Mouse (Mus musculus) embryonic facial prominence, embryonic 11.5 days (tissue): ENCODE data around the gene Fhdc1. TPM values are rescaled to one million over a fixed set of nuclear protein-coding genes. Genes with fewer than 3 reads are reported as not detected.

Experiments
- ATAC-seq: fragments of 200-750 bp; cut with Nextera tagmentation; replicated peaks from 2 replicates; pipeline ENCODE4 v1.8.0; 2017; ENCODE audit warnings: low read depth; ENCODE audit not compliant: insufficient number of reproducible peaks, low FRiP score, low TSS enrichment
- DNase-seq: peaks from one replicate; pipeline ENCODE4 v3.0.0-alpha.2; 2015; ENCODE audit warnings: low spot score
- H3K27ac ChIP-seq: fragments of 300-500 bp; sonication (generic); replicated peaks from 2 replicates; pipeline ENCODE4 v1.5.1; 2014; ENCODE audit warnings: mild to moderate bottlenecking, low read depth, low read length, control low read depth
- H3K27me3 ChIP-seq: fragments of 300-500 bp; sonication (generic); 2 replicates; pipeline ENCODE4 v1.6.1; 2014; ENCODE audit warnings: mild to moderate bottlenecking, low read length, moderate library complexity, mixed read lengths; ENCODE audit not compliant: control insufficient read depth, insufficient read depth
- H3K36me3 ChIP-seq: fragments of 300-500 bp; sonication (generic); replicated peaks from 2 replicates; pipeline ENCODE4 v1.6.1; 2014; ENCODE audit warnings: low read depth, mild to moderate bottlenecking, low read length, moderate library complexity, mixed read lengths; ENCODE audit not compliant: control insufficient read depth, insufficient read depth
- H3K4me1 ChIP-seq: fragments of 300-500 bp; sonication (generic); 2 replicates; pipeline ENCODE4 v1.6.1; 2014; ENCODE audit warnings: low read length, mixed read lengths; ENCODE audit not compliant: control insufficient read depth, insufficient read depth
- H3K4me2 ChIP-seq: fragments of 300-500 bp; sonication (generic); 2 replicates; pipeline ENCODE4 v1.6.1; 2014; ENCODE audit warnings: low read depth, mild to moderate bottlenecking, control low read depth, low read length, moderate library complexity
- H3K4me3 ChIP-seq: fragments of 300-500 bp; sonication (generic); 2 replicates; pipeline ENCODE4 v1.5.1; 2014; ENCODE audit warnings: low read depth, low read length, control low read depth
- H3K9ac ChIP-seq: fragments of 300-500 bp; sonication (generic); replicated peaks from 2 replicates; pipeline ENCODE4 v1.6.1; 2014; ENCODE audit warnings: mild to moderate bottlenecking, control low read depth, low read length
- H3K9me3 ChIP-seq: fragments of 300-500 bp; sonication (generic); replicated peaks from 2 replicates; pipeline ENCODE4 v1.6.1; 2016; ENCODE audit warnings: mild to moderate bottlenecking, low read length, inconsistent platforms, mixed read lengths; ENCODE audit not compliant: control insufficient read depth
- WGBS: fragments of 180-500 bp; shearing (Covaris S2); extraction: QIAGEN DNeasy Blood & Tissue Kit; methylation state at CpG from one replicate; pipeline ENCODE4 v1.1.7; 2014; 5-methylcytosine and 5-hydroxymethylcytosine counted together
- polyA plus RNA-seq: library from polyadenylated mRNA; unstranded; fragments of >200 nt; fragmentation: Nextera tagmentation; extraction: Ambion mirVana; gene quantifications from 2 replicates; pipeline ENCODE4 v1.2.1, GENCODE M21; 2014

Gene Fhdc1
- polyA plus RNA-seq, 1 experiment from 2014 or later: 1.8 TPM

- Histone ChIP-seq H3K27me3 (no peaks in the 10 kb centered on the region), H3K4me2 (no peak overlapping the region), H3K4me1 (peaks cover 3% of the 10 kb centered on the region; the same call in 1 of the 2 replicates), H3K9ac (no peak overlapping the region), H3K4me3 (no peak overlapping the region), H3K27ac (no peak overlapping the region), H3K9me3 (no peaks in the 10 kb centered on the region), H3K36me3 (no peaks in the 10 kb centered on the region)
- DNase-seq: no peak
- 63% methylated on average over 11 of the region's 11 CpGs for WGBS
- ATAC-seq: no peak
These were observed 42.1 kb downstream of the Fhdc1 start for GRCm38 (mm10) chr3:84438118-84438517.

- no peak overlapping the region for H3K9ac ChIP-seq
- no peaks in the 10 kb centered on the region for H3K27me3 ChIP-seq
- H3K9me3 ChIP-seq: no peaks in the 10 kb centered on the region
- ATAC-seq: no peak
- H3K4me2 ChIP-seq: no peak overlapping the region
- WGBS: 97% methylated on average over 7 of the region's 7 CpGs
- H3K4me3 ChIP-seq: no peak overlapping the region
- H3K27ac ChIP-seq: no peak overlapping the region
- peaks cover 3% of the 10 kb centered on the region; the same call in 1 of the 2 replicates for H3K4me1 ChIP-seq
- no peak for DNase-seq
- no peaks in the 10 kb centered on the region for H3K36me3 ChIP-seq
These were observed 43.3 kb downstream of the Fhdc1 start for GRCm38 (mm10) chr3:84436947-84437346.

GRCm38 (mm10) chr3:84435288-84436043 lies 44.8 kb downstream of the Fhdc1 start:
- Histone ChIP-seq H3K9me3 (no peaks in the 10 kb centered on the region), H3K4me3 (no peak overlapping the region), H3K36me3 (no peaks in the 10 kb centered on the region), H3K9ac (no peak overlapping the region), H3K27ac (no peak overlapping the region), H3K4me1 (peaks cover 3% of the 10 kb centered on the region; the same call in 1 of the 2 replicates), H3K4me2 (no peak overlapping the region), H3K27me3 (no peaks in the 10 kb centered on the region)
- DNase-seq (peak; percentile 60), ATAC-seq (no peak; the same call in 1 of the 2 replicates)
- WGBS: 21% methylated on average over 11 of the region's 11 CpGs

GRCm38 (mm10) chr3:84432797-84433445 lies 47.3 kb downstream of the Fhdc1 start:
- H3K36me3 ChIP-seq: no peaks in the 10 kb centered on the region
- peak; percentile 41 for DNase-seq
- H3K9me3 ChIP-seq: no peaks in the 10 kb centered on the region
- no peak overlapping the region for H3K4me3 ChIP-seq
- H3K4me2 ChIP-seq: no peak overlapping the region
- ATAC-seq: 0 out of 2 replicates have a peak, but pooled peaks have one; percentile 38
- no peak overlapping the region for H3K27ac ChIP-seq
- peaks cover 3% of the 10 kb centered on the region; the same call in 1 of the 2 replicates for H3K4me1 ChIP-seq
- H3K27me3 ChIP-seq: no peaks in the 10 kb centered on the region
- H3K9ac ChIP-seq: no peak overlapping the region
- WGBS: 40% methylated on average over 10 of the region's 10 CpGs

GRCm38 (mm10) chr3:84431257-84431656 lies 49.0 kb downstream of the Fhdc1 start:
- Histone ChIP-seq H3K4me1 (peaks cover 3% of the 10 kb centered on the region; the same call in 1 of the 2 replicates), H3K9me3 (no peaks in the 10 kb centered on the region), H3K27me3 (no peaks in the 10 kb centered on the region), H3K9ac (no peak overlapping the region), H3K27ac (no peak overlapping the region), H3K36me3 (no peaks in the 10 kb centered on the region), H3K4me3 (no peak overlapping the region), H3K4me2 (no peak overlapping the region)
- no peak for ATAC-seq
- 61% methylated on average over 5 of the region's 5 CpGs for WGBS
- DNase-seq: no peak

GRCm38 (mm10) chr3:84430152-84430551 lies 50.1 kb downstream of the Fhdc1 start:
- DNase-seq: no peak
- Histone ChIP-seq H3K27ac (no peak overlapping the region), H3K4me2 (no peak overlapping the region), H3K4me1 (no peaks in the 10 kb centered on the region; the same call in 1 of the 2 replicates), H3K9ac (no peak overlapping the region), H3K4me3 (no peak overlapping the region), H3K9me3 (no peaks in the 10 kb centered on the region), H3K36me3 (no peaks in the 10 kb centered on the region), H3K27me3 (no peaks in the 10 kb centered on the region)
- 34% methylated on average over 2 of the region's 2 CpGs for WGBS
- no peak for ATAC-seq

- Histone ChIP-seq H3K9ac (no peak overlapping the region), H3K27me3 (no peaks in the 10 kb centered on the region), H3K27ac (no peak overlapping the region), H3K9me3 (no peaks in the 10 kb centered on the region), H3K4me3 (no peak overlapping the region), H3K4me1 (no peaks in the 10 kb centered on the region), H3K36me3 (no peaks in the 10 kb centered on the region), H3K4me2 (no peak overlapping the region)
- no peak for ATAC-seq
- DNase-seq: no peak
- 93% methylated on average over 12 of the region's 12 CpGs for WGBS
These were observed 51.1 kb downstream of the Fhdc1 start for GRCm38 (mm10) chr3:84428994-84429725.
